Mouse (Mus musculus): Measurements from ENCODE around the gene Asb16. TPM values are rescaled to one million over a fixed set of nuclear protein-coding genes. Genes with fewer than 3 reads are reported as not detected.

Gene Asb16
- total RNA-seq (2015) (0.04 TPM in 1 of 2 replicates, not detected in the other), total RNA-seq (2017) (not detected in 2 replicates)

- no peak for ATAC-seq (ENCODE audit: poor library complexity, severe bottlenecking)
Measured at GRCm38 (mm10) chr11:102268520-102269244, at the start of gene Asb16. TSS of gene Asb16 (plus strand) at chr11:102268743.

- peak; percentile 86 for ATAC-seq (ENCODE audit: poor library complexity, severe bottlenecking)
Measured at GRCm38 (mm10) chr11:102218783-102219182, 49.8 kb upstream of the Asb16 start.

GRCm38 (mm10) chr11:102219247-102219993 is 49.1 kb upstream of the Asb16 start:
- peak; percentile 5; the same call in 1 of the 2 replicates for ATAC-seq (ENCODE audit: poor library complexity, severe bottlenecking)

- no peak for ATAC-seq (ENCODE audit: poor library complexity, severe bottlenecking)
Measured at GRCm38 (mm10) chr11:102219994-102220346, 48.6 kb upstream of the Asb16 start.

- ATAC-seq (ENCODE audit: poor library complexity, severe bottlenecking) = no peak
Measured at GRCm38 (mm10) chr11:102220451-102220850, 48.1 kb upstream of the Asb16 start.

- ATAC-seq (ENCODE audit: poor library complexity, severe bottlenecking) = no peak
Measured at GRCm38 (mm10) chr11:102221243-102221953, 47.1 kb upstream of the Asb16 start.

GRCm38 (mm10) chr11:102221954-102222351 is 46.6 kb upstream of the Asb16 start:
- ATAC-seq (ENCODE audit: poor library complexity, severe bottlenecking) = no peak

- ATAC-seq (ENCODE audit: poor library complexity, severe bottlenecking) = no peak
Measured at GRCm38 (mm10) chr11:102223166-102223565, 45.4 kb upstream of the Asb16 start.

- no peak for ATAC-seq (ENCODE audit: poor library complexity, severe bottlenecking)
Measured at GRCm38 (mm10) chr11:102224686-102225085, 43.9 kb upstream of the Asb16 start.

- ATAC-seq (ENCODE audit: poor library complexity, severe bottlenecking) = no peak
Measured at GRCm38 (mm10) chr11:102225221-102225620, 43.3 kb upstream of the Asb16 start.

GRCm38 (mm10) chr11:102226067-102226978 is 42.2 kb upstream of the Asb16 start:
- ATAC-seq (ENCODE audit: poor library complexity, severe bottlenecking) = no peak

- ATAC-seq (ENCODE audit: poor library complexity, severe bottlenecking) = no peak
Measured at GRCm38 (mm10) chr11:102227270-102228190, 41.0 kb upstream of the Asb16 start.

- ATAC-seq (ENCODE audit: poor library complexity, severe bottlenecking) = no peak
Measured at GRCm38 (mm10) chr11:102228191-102228545, 40.4 kb upstream of the Asb16 start.

GRCm38 (mm10) chr11:102228646-102229268 is 39.8 kb upstream of the Asb16 start:
- no peak for ATAC-seq (ENCODE audit: poor library complexity, severe bottlenecking)

- ATAC-seq (ENCODE audit: poor library complexity, severe bottlenecking) = peak; percentile 21
Measured at GRCm38 (mm10) chr11:102229331-102229953, 39.1 kb upstream of the Asb16 start.

- ATAC-seq (ENCODE audit: poor library complexity, severe bottlenecking) = peak; percentile 96
Measured at GRCm38 (mm10) chr11:102230006-102230741, 38.4 kb upstream of the Asb16 start, which contains the start of gene Hdac5. TSS of gene Hdac5 (minus strand) at chr11:102230166.

GRCm38 (mm10) chr11:102236022-102236421 is 32.5 kb upstream of the Asb16 start:
- ATAC-seq (ENCODE audit: poor library complexity, severe bottlenecking) = 0 out of 2 replicates have a peak, but pooled peaks have one; percentile 21

- ATAC-seq (ENCODE audit: poor library complexity, severe bottlenecking) = no peak
Measured at GRCm38 (mm10) chr11:102240636-102241035, 27.9 kb upstream of the Asb16 start.
